Mouse (Mus musculus) heart, embryonic 15.5 days (tissue): ENCODE measurements around the gene Mtcp1. TPM values are rescaled to one million over a fixed set of nuclear protein-coding genes. Genes with fewer than 3 reads are reported as not detected.

Source experiments
- ATAC-seq: fragments of 200-750 bp; cut with Nextera tagmentation; replicated peaks from 2 replicates; pipeline ENCODE4 v1.8.0; 2017; ENCODE audit warnings: low read depth, moderate TSS enrichment; ENCODE audit not compliant: insufficient number of reproducible peaks, insufficient read depth, low FRiP score
- H3K27ac ChIP-seq: fragments of 300-500 bp; sonication (generic); 2 replicates; pipeline ENCODE4 v1.5.1; 2015; ENCODE audit warnings: mild to moderate bottlenecking, inconsistent platforms
- H3K27me3 ChIP-seq: fragments of 300-500 bp; sonication (generic); 2 replicates; pipeline ENCODE4 v1.6.1; 2015; ENCODE audit warnings: inconsistent platforms
- H3K36me3 ChIP-seq: fragments of 300-500 bp; sonication (generic); 2 replicates; pipeline ENCODE4 v1.6.1; 2015; ENCODE audit warnings: mild to moderate bottlenecking, inconsistent platforms
- H3K4me1 ChIP-seq: fragments of 300-500 bp; sonication (generic); replicated peaks from 2 replicates; pipeline ENCODE4 v1.6.1; 2015; ENCODE audit warnings: inconsistent platforms
- H3K4me2 ChIP-seq: fragments of 300-500 bp; sonication (generic); 2 replicates; pipeline ENCODE4 v1.6.1; 2015; ENCODE audit warnings: inconsistent platforms, mild to moderate bottlenecking, moderate library complexity
- H3K4me3 ChIP-seq: fragments of 300-500 bp; sonication (generic); 2 replicates; pipeline ENCODE4 v1.5.1; 2015; ENCODE audit warnings: mild to moderate bottlenecking, inconsistent platforms
- H3K9ac ChIP-seq: fragments of 300-500 bp; sonication (generic); 2 replicates; pipeline ENCODE4 v1.6.1; 2015; ENCODE audit warnings: mild to moderate bottlenecking, inconsistent platforms
- H3K9me3 ChIP-seq: fragments of 300-500 bp; sonication (generic); replicated peaks from 2 replicates; pipeline ENCODE4 v1.6.1; 2016; ENCODE audit warnings: inconsistent platforms
- WGBS: fragments of 180-500 bp; shearing (Covaris S2); methylation state at CpG from one replicate; pipeline ENCODE4 v1.1.7; 2015; ENCODE audit warnings: mixed read lengths; 5-methylcytosine and 5-hydroxymethylcytosine counted together
- polyA plus RNA-seq: library from polyadenylated mRNA; unstranded; fragments of >200 nt; fragmentation: Nextera tagmentation; extraction: Ambion mirVana; gene quantifications from 2 replicates; pipeline ENCODE4 v1.2.1, GENCODE M21; 2015

Mtcp1 gene
- 5.3 and 6.6 TPM in 2 replicates for polyA plus RNA-seq

- ATAC-seq = peak; percentile 99
- 10% methylated on average over 52 of the region's 52 CpGs for WGBS
- H3K9me3 ChIP-seq = no peaks in the 10 kb centered on the region
- no peaks in the 10 kb centered on the region for H3K4me1 ChIP-seq
- no peaks in the 10 kb centered on the region for H3K36me3 ChIP-seq
- H3K4me3 ChIP-seq = peak within 1 kb of the TSS; percentile 64
- H3K27me3 ChIP-seq = no peaks in the 10 kb centered on the region
- H3K27ac ChIP-seq = peak within 1 kb of the TSS; percentile 85
- peak within 1 kb of the TSS; percentile 68 for H3K9ac ChIP-seq
- H3K4me2 ChIP-seq = peak within 1 kb of the TSS; percentile 58
Observed at GRCm38 (mm10) chrX:75415936-75416785, at the start of gene Mtcp1, which contains the start of the genes Cmc4 and Brcc3. Gene Mtcp1, minus strand, starts transcription at chrX:75416588. Gene Cmc4, minus strand, starts transcription at chrX:75416584. Gene Brcc3, plus strand, starts transcription at chrX:75416628.

- 57% methylated on average over 1 of the region's 1 CpGs for WGBS
- ATAC-seq = no peak
Observed at GRCm38 (mm10) chrX:75454597-75454996, 38.2 kb upstream of the Mtcp1 start.

GRCm38 (mm10) chrX:75409711-75410110 lies 6.7 kb downstream of the Mtcp1 start:
- Histone ChIP-seq H3K4me2 (no peak overlapping the region), H3K9me3 (no peaks in the 10 kb centered on the region), H3K27me3 (no peaks in the 10 kb centered on the region), H3K4me1 (no peaks in the 10 kb centered on the region), H3K36me3 (no peaks in the 10 kb centered on the region), H3K27ac (no peak overlapping the region), H3K9ac (no peak overlapping the region), H3K4me3 (no peak overlapping the region)
- WGBS = 81% methylated on average over 1 of the region's 1 CpGs
- no peak for ATAC-seq

More at GRCm38 (mm10) chrX:75454597-75454996, 38.2 kb upstream of the Mtcp1 start:
- Histone ChIP-seq H3K4me2 (no peak overlapping the region), H3K27ac (no peak overlapping the region), H3K27me3 (no peaks in the 10 kb centered on the region), H3K9ac (no peak overlapping the region), H3K4me1 (no peaks in the 10 kb centered on the region), H3K36me3 (peaks cover 7% of the 10 kb centered on the region), H3K4me3 (no peak overlapping the region), H3K9me3 (no peaks in the 10 kb centered on the region)

GRCm38 (mm10) chrX:75403350-75403749 lies 13.0 kb downstream of the Mtcp1 start:
- H3K4me1 ChIP-seq = no peaks in the 10 kb centered on the region
- H3K27me3 ChIP-seq = no peaks in the 10 kb centered on the region
- H3K9ac ChIP-seq = no peak overlapping the region
- ATAC-seq = no peak
- H3K4me3 ChIP-seq = no peak overlapping the region
- H3K36me3 ChIP-seq = no peaks in the 10 kb centered on the region
- H3K27ac ChIP-seq = 0 out of 2 replicates have a peak overlapping the region, but pooled peaks have one; percentile 12
- H3K9me3 ChIP-seq = no peaks in the 10 kb centered on the region
- H3K4me2 ChIP-seq = no peak overlapping the region

GRCm38 (mm10) chrX:75402668-75403067 lies 13.7 kb downstream of the Mtcp1 start:
- WGBS = 59% methylated on average over 2 of the region's 2 CpGs
- Histone ChIP-seq H3K9ac (no peak overlapping the region), H3K27me3 (no peaks in the 10 kb centered on the region), H3K27ac (0 out of 2 replicates have a peak overlapping the region, but pooled peaks have one; percentile 12), H3K9me3 (no peaks in the 10 kb centered on the region), H3K4me2 (no peak overlapping the region), H3K4me3 (no peak overlapping the region), H3K4me1 (no peaks in the 10 kb centered on the region), H3K36me3 (no peaks in the 10 kb centered on the region)
- ATAC-seq = no peak

GRCm38 (mm10) chrX:75399471-75399870 lies 16.9 kb downstream of the Mtcp1 start:
- no peak for ATAC-seq
- Histone ChIP-seq H3K9me3 (no peaks in the 10 kb centered on the region), H3K4me3 (no peak overlapping the region), H3K27ac (no peak overlapping the region), H3K36me3 (no peaks in the 10 kb centered on the region), H3K4me2 (no peak overlapping the region), H3K4me1 (no peaks in the 10 kb centered on the region), H3K27me3 (no peaks in the 10 kb centered on the region), H3K9ac (no peak overlapping the region)
- 87% methylated on average over 1 of the region's 1 CpGs for WGBS

GRCm38 (mm10) chrX:75382195-75382771 lies 34.1 kb downstream of the Mtcp1 start, which contains the start of the genes Fundc2 and F8:
Gene Fundc2, plus strand, starts transcription at chrX:75382399.
Gene F8, minus strand, starts transcription at chrX:75382615.
- peak within 1 kb of the TSS; percentile 58 for H3K4me2 ChIP-seq
- H3K9ac ChIP-seq = peak within 1 kb of the TSS; percentile 65
- 10% methylated on average over 25 of the region's 25 CpGs for WGBS
- H3K4me1 ChIP-seq = no peaks in the 10 kb centered on the region
- peak within 1 kb of the TSS; percentile 93 for H3K27ac ChIP-seq
- ATAC-seq = peak; percentile 94
- no peaks in the 10 kb centered on the region; the same call in none of the 2 replicates for H3K36me3 ChIP-seq
- no peaks in the 10 kb centered on the region for H3K27me3 ChIP-seq
- H3K9me3 ChIP-seq = no peaks in the 10 kb centered on the region
- H3K4me3 ChIP-seq = peak within 1 kb of the TSS; percentile 62

GRCm38 (mm10) chrX:75381699-75382098 lies 34.7 kb downstream of the Mtcp1 start:
- peak overlapping the region; percentile 58 for H3K4me2 ChIP-seq
- H3K36me3 ChIP-seq = no peaks in the 10 kb centered on the region
- 62% methylated on average over 5 of the region's 5 CpGs for WGBS
- no peaks in the 10 kb centered on the region for H3K9me3 ChIP-seq
- H3K9ac ChIP-seq = no peak overlapping the region
- H3K27me3 ChIP-seq = no peaks in the 10 kb centered on the region
- peak overlapping the region; percentile 93 for H3K27ac ChIP-seq
- no peaks in the 10 kb centered on the region for H3K4me1 ChIP-seq
- H3K4me3 ChIP-seq = peak overlapping the region; percentile 62
- ATAC-seq = no peak

GRCm38 (mm10) chrX:75381176-75381575 lies 35.2 kb downstream of the Mtcp1 start:
- Histone ChIP-seq H3K4me1 (no peaks in the 10 kb centered on the region), H3K9me3 (no peaks in the 10 kb centered on the region), H3K4me3 (no peak overlapping the region), H3K27me3 (no peaks in the 10 kb centered on the region), H3K4me2 (no peak overlapping the region), H3K9ac (no peak overlapping the region), H3K36me3 (no peaks in the 10 kb centered on the region), H3K27ac (no peak overlapping the region)
- no peak for ATAC-seq
- 70% methylated on average over 1 of the region's 1 CpGs for WGBS

- Histone ChIP-seq H3K4me3 (no peak overlapping the region), H3K9me3 (no peaks in the 10 kb centered on the region), H3K4me2 (no peak overlapping the region), H3K27me3 (no peaks in the 10 kb centered on the region), H3K36me3 (no peaks in the 10 kb centered on the region), H3K27ac (no peak overlapping the region), H3K4me1 (no peaks in the 10 kb centered on the region), H3K9ac (no peak overlapping the region)
- ATAC-seq = no peak
Observed at GRCm38 (mm10) chrX:75376815-75377214, 39.6 kb downstream of the Mtcp1 start.

GRCm38 (mm10) chrX:75372666-75373425 lies 43.5 kb downstream of the Mtcp1 start:
- 42% methylated on average over 2 of the region's 2 CpGs for WGBS

More at GRCm38 (mm10) chrX:75372666-75373425, 43.5 kb downstream of the Mtcp1 start:
- no peaks in the 10 kb centered on the region for H3K9me3 ChIP-seq
- H3K4me1 ChIP-seq = peaks cover 5% of the 10 kb centered on the region; the same call in 1 of the 2 replicates
- H3K27me3 ChIP-seq = no peaks in the 10 kb centered on the region
- H3K4me3 ChIP-seq = no peak overlapping the region
- no peak overlapping the region; the same call in 1 of the 2 replicates for H3K27ac ChIP-seq
- 0 out of 2 replicates have a peak, but pooled peaks have one; percentile 27 for ATAC-seq
- no peak overlapping the region for H3K9ac ChIP-seq
- no peak overlapping the region for H3K4me2 ChIP-seq
- H3K36me3 ChIP-seq = no peaks in the 10 kb centered on the region
